Mouse (Mus musculus) intestine, postnatal 0 days (tissue): Measurements from ENCODE around the gene Ttll10. TPM values are rescaled to one million over a fixed set of nuclear protein-coding genes. Genes with fewer than 3 reads are reported as not detected.

Experiments
- ATAC-seq: fragments of 200-750 bp; cut with Nextera tagmentation; 2 replicates; pipeline ENCODE4 v1.8.0; 2017; ENCODE audit warnings: mild to moderate bottlenecking, moderate TSS enrichment, moderate library complexity
- H3K27ac ChIP-seq: fragments of 300-500 bp; sonication (generic); 2 replicates; pipeline ENCODE4 v1.5.1; 2014; ENCODE audit warnings: mild to moderate bottlenecking, low read depth, low read length, moderate library complexity
- H3K27me3 ChIP-seq: fragments of 300-500 bp; sonication (generic); replicated peaks from 2 replicates; pipeline ENCODE4 v1.6.1; 2014; ENCODE audit warnings: low read length, mixed read lengths; ENCODE audit not compliant: control insufficient read depth, insufficient read depth
- H3K36me3 ChIP-seq: fragments of 300-500 bp; sonication (generic); 2 replicates; pipeline ENCODE4 v1.6.1; 2014; ENCODE audit warnings: mild to moderate bottlenecking, moderate library complexity; ENCODE audit not compliant: control insufficient read depth, insufficient read depth
- H3K4me1 ChIP-seq: fragments of 300-500 bp; sonication (generic); replicated peaks from 2 replicates; pipeline ENCODE4 v1.6.1; 2014; ENCODE audit warnings: antibody characterized with exemption, low read length, mixed read lengths; ENCODE audit not compliant: control insufficient read depth, insufficient read depth
- H3K4me2 ChIP-seq: fragments of 300-500 bp; sonication (generic); replicated peaks from 2 replicates; pipeline ENCODE4 v1.6.1; 2014; ENCODE audit warnings: low read depth, mild to moderate bottlenecking, moderate library complexity
- H3K4me3 ChIP-seq: fragments of 300-500 bp; sonication (generic); 2 replicates; pipeline ENCODE4 v1.5.1; 2014; ENCODE audit warnings: low read depth, low read length
- H3K9ac ChIP-seq: fragments of 300-500 bp; sonication (generic); 2 replicates; pipeline ENCODE4 v1.6.1; 2014; ENCODE audit warnings: mild to moderate bottlenecking, low read depth, low read length
- H3K9me3 ChIP-seq: fragments of 300-500 bp; sonication (generic); 2 replicates; pipeline ENCODE4 v1.6.1; 2016; ENCODE audit warnings: mixed run types; ENCODE audit not compliant: control insufficient read depth
- CTCF ChIP-seq: sonication (generic); IDR thresholded peaks from 2 replicates; pipeline ENCODE4 v1.5.1; 2016; ENCODE audit warnings: low read depth, mild to moderate bottlenecking, control low read depth, antibody characterized with exemption, moderate library complexity
- WGBS: fragments of 180-500 bp; shearing (Covaris S2); extraction: QIAGEN DNeasy Blood & Tissue Kit; methylation state at CpG from one replicate; pipeline ENCODE4 v1.1.7; 2014; 5-methylcytosine and 5-hydroxymethylcytosine counted together
- polyA plus RNA-seq: library from polyadenylated mRNA; unstranded; fragments of >200 nt; fragmentation: Nextera tagmentation; extraction: Ambion mirVana; gene quantifications from 2 replicates; pipeline ENCODE4 v1.2.1, GENCODE M21; 2015

The Ttll10 gene
- polyA plus RNA-seq, 1 experiment from 2014 or later: 2.1 TPM

DNA sequence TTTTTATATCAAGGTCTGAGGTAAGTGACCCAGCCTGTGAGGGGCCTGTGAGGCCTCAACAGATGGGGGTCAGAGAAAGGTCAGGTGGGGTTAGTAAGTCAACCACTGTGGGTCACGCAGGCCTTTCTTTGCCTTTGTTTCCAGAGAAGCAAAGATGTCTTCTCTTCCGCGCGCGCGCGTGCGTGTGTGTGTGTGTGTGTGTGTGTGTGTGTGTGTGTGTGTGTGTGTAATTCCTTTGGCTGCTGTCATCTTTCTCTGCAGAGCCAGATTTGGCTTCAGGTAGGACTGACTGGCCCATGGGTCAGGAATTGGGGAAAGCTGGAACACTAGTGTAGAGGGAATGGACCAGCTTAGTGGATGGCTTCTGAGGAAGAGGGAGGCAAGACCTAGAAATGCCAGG lies 10.5 kb upstream of the Ttll10 start:
- 93% methylated on average over 8 of the region's 8 CpGs for WGBS
- no peak for TF ChIP-seq CTCF
- H3K4me2 ChIP-seq: no peak overlapping the region
- no peak overlapping the region for H3K27ac ChIP-seq
- H3K27me3 ChIP-seq: no peaks in the 10 kb centered on the region
- H3K4me1 ChIP-seq: no peaks in the 10 kb centered on the region
- H3K36me3 ChIP-seq: no peaks in the 10 kb centered on the region
- no peak overlapping the region for H3K4me3 ChIP-seq
- ATAC-seq: no peak
- H3K9me3 ChIP-seq: no peaks in the 10 kb centered on the region
- no peak overlapping the region for H3K9ac ChIP-seq

GRCm38 (mm10) chr4:156067256-156067949 lies 8.2 kb upstream of the Ttll10 start:
- peak; percentile 28; the same call in 1 of the 2 replicates for ATAC-seq
- no peaks in the 10 kb centered on the region for H3K9me3 ChIP-seq
- peak overlapping the region; percentile 24; the same call in 1 of the 2 replicates for H3K4me2 ChIP-seq
- H3K4me3 ChIP-seq: no peak overlapping the region
- no peak overlapping the region for H3K27ac ChIP-seq
- H3K9ac ChIP-seq: no peak overlapping the region
- no peaks in the 10 kb centered on the region for H3K27me3 ChIP-seq
- no peaks in the 10 kb centered on the region for H3K36me3 ChIP-seq
- H3K4me1 ChIP-seq: no peaks in the 10 kb centered on the region
- 51% methylated on average over 5 of the region's 5 CpGs for WGBS
- no peak for TF ChIP-seq CTCF

- Histone ChIP-seq H3K9ac (no peak overlapping the region), H3K27me3 (no peaks in the 10 kb centered on the region), H3K36me3 (no peaks in the 10 kb centered on the region), H3K9me3 (no peaks in the 10 kb centered on the region), H3K4me3 (no peak overlapping the region), H3K4me1 (no peaks in the 10 kb centered on the region), H3K4me2 (no peak overlapping the region), H3K27ac (no peak overlapping the region)
- no peak for TF ChIP-seq CTCF
- ATAC-seq: no peak
- 68% methylated on average over 10 of the region's 10 CpGs for WGBS
Observed at GRCm38 (mm10) chr4:156065156-156065894, 6.1 kb upstream of the Ttll10 start.

- no peak for TF ChIP-seq CTCF
- no peaks in the 10 kb centered on the region for H3K9me3 ChIP-seq
- no peaks in the 10 kb centered on the region for H3K4me1 ChIP-seq
- no peak overlapping the region for H3K4me3 ChIP-seq
- H3K9ac ChIP-seq: no peak overlapping the region
- no peak for ATAC-seq
- H3K36me3 ChIP-seq: no peaks in the 10 kb centered on the region
- no peak overlapping the region for H3K4me2 ChIP-seq
- H3K27me3 ChIP-seq: no peaks in the 10 kb centered on the region
- 64% methylated on average over 9 of the region's 9 CpGs for WGBS
- peak overlapping the region; percentile 74 for H3K27ac ChIP-seq
Observed at GRCm38 (mm10) chr4:156064510-156064897, 5.3 kb upstream of the Ttll10 start.

DNA sequence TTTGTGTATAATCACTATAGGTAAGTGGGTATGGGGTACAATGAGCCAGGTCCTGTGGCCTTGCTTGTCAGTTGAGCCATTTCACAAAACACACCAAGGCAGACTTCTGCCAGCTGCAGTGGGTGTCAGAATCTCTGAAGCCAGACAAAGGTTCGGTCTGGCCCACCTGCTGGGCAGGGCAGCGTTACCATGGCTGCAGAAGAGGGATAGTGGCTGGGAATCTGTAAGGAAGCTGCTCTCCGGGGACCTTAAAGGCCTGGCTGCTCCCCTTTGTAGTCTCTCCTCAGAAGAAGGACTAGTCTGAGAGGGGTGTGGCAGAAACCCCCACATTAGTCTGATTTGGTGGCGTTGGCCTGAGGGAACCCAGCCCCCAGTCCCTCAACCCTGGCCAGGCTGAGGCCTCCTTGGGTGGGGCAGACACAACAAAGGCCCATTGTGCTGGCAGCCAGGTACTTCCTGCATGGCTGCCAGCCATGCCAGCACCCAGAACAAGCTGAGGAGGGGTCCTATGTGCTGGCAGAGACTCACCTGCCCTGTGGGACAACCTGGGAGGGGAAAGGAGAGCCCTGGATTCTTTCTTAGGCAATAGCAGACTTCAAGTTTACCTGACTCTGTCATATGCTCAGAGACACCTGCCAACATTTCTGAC lies 4.8 kb upstream of the Ttll10 start:
- Histone ChIP-seq H3K4me3 (no peak overlapping the region), H3K4me2 (no peak overlapping the region), H3K27ac (peak overlapping the region; percentile 74), H3K36me3 (no peaks in the 10 kb centered on the region), H3K4me1 (no peaks in the 10 kb centered on the region), H3K9ac (0 out of 2 replicates have a peak overlapping the region, but pooled peaks have one; percentile 17), H3K27me3 (no peaks in the 10 kb centered on the region), H3K9me3 (no peaks in the 10 kb centered on the region)
- peak; percentile 20 for ATAC-seq
- TF ChIP-seq CTCF: no peak
- WGBS: 8% methylated on average over 4 of the region's 4 CpGs

GRCm38 (mm10) chr4:156059713-156060112 lies 499 bp upstream of the Ttll10 start:
- Histone ChIP-seq H3K4me1 (no peaks in the 10 kb centered on the region), H3K36me3 (no peaks in the 10 kb centered on the region), H3K27me3 (no peaks in the 10 kb centered on the region), H3K9me3 (no peaks in the 10 kb centered on the region), H3K27ac (peak overlapping the region; percentile 95), H3K4me3 (peak overlapping the region; percentile 45), H3K4me2 (peak overlapping the region; percentile 68), H3K9ac (peak overlapping the region; percentile 78)
- no peak for TF ChIP-seq CTCF
- peak; percentile 97 for ATAC-seq
- WGBS: 15% methylated on average over 10 of the region's 10 CpGs
